Mouse (Mus musculus) limb, embryonic 11.5 days (tissue): ENCODE data around the gene Dis3l2. TPM values are rescaled to one million over a fixed set of nuclear protein-coding genes. Genes with fewer than 3 reads are reported as not detected.

Source experiments
- ATAC-seq: fragments of 200-750 bp; cut with Nextera tagmentation; 2 replicates; pipeline ENCODE4 v1.8.0; 2017; ENCODE audit warnings: low read depth; ENCODE audit not compliant: insufficient number of reproducible peaks, low FRiP score, low TSS enrichment
- DNase-seq: peaks from one replicate; pipeline ENCODE4 v3.0.0-alpha.2; 2015; ENCODE audit warnings: low spot score
- H3K27ac ChIP-seq: fragments of 300-500 bp; sonication (generic); replicated peaks from 2 replicates; pipeline ENCODE4 v1.5.1; 2014; ENCODE audit warnings: low read depth, mild to moderate bottlenecking, low read length
- H3K27me3 ChIP-seq: fragments of 300-500 bp; sonication (generic); 2 replicates; pipeline ENCODE4 v1.6.1; 2014; ENCODE audit warnings: mild to moderate bottlenecking, low read length, mixed read lengths; ENCODE audit not compliant: control insufficient read depth, insufficient read depth
- H3K36me3 ChIP-seq: fragments of 300-500 bp; sonication (generic); 2 replicates; pipeline ENCODE4 v1.6.1; 2014; ENCODE audit warnings: mild to moderate bottlenecking, low read length, moderate library complexity, mixed read lengths; ENCODE audit not compliant: control insufficient read depth, insufficient read depth
- H3K4me1 ChIP-seq: fragments of 300-500 bp; sonication (generic); 2 replicates; pipeline ENCODE4 v1.6.1; 2014; ENCODE audit warnings: low read length, mixed read lengths; ENCODE audit not compliant: control insufficient read depth, insufficient read depth
- H3K4me2 ChIP-seq: fragments of 300-500 bp; sonication (generic); 2 replicates; pipeline ENCODE4 v1.6.1; 2014; ENCODE audit warnings: low read depth, mild to moderate bottlenecking, moderate library complexity; ENCODE audit not compliant: severe bottlenecking
- H3K4me3 ChIP-seq: fragments of 300-500 bp; sonication (generic); 2 replicates; pipeline ENCODE4 v1.5.1; 2014; ENCODE audit warnings: low read depth, low read length
- H3K9ac ChIP-seq: fragments of 300-500 bp; sonication (generic); 2 replicates; pipeline ENCODE4 v1.6.1; 2014; ENCODE audit warnings: mild to moderate bottlenecking, low read length
- H3K9me3 ChIP-seq: fragments of 300-500 bp; sonication (generic); 2 replicates; pipeline ENCODE4 v1.6.1; 2016; ENCODE audit warnings: low read length; ENCODE audit not compliant: control insufficient read depth
- WGBS: fragments of 180-500 bp; shearing (Covaris S2); extraction: QIAGEN DNeasy Blood & Tissue Kit; methylation state at CpG from one replicate; pipeline ENCODE4 v1.1.7; 2014; 5-methylcytosine and 5-hydroxymethylcytosine counted together
- polyA plus RNA-seq: library from polyadenylated mRNA; unstranded; fragments of >200 nt; fragmentation: Nextera tagmentation; extraction: Ambion mirVana; gene quantifications from 2 replicates; pipeline ENCODE4 v1.2.1, GENCODE M21; 2014

Dis3l2 gene
- polyA plus RNA-seq, 1 experiment from 2014 or later, result 30.3 TPM

- DNase-seq (no peak), ATAC-seq (no peak)
- H3K4me2 ChIP-seq, result no peak overlapping the region
- H3K4me3 ChIP-seq, result no peak overlapping the region
- no peak overlapping the region for H3K9ac ChIP-seq
- no peaks in the 10 kb centered on the region for H3K9me3 ChIP-seq
- 80% methylated on average over 3 of the region's 3 CpGs for WGBS
- no peaks in the 10 kb centered on the region for H3K27me3 ChIP-seq
- H3K36me3 ChIP-seq, result no peaks in the 10 kb centered on the region
- H3K27ac ChIP-seq, result no peak overlapping the region
- H3K4me1 ChIP-seq, result no peaks in the 10 kb centered on the region
These were observed 210.3 kb downstream of the Dis3l2 start for GRCm38 (mm10) chr1:86913896-86914295.

DNA sequence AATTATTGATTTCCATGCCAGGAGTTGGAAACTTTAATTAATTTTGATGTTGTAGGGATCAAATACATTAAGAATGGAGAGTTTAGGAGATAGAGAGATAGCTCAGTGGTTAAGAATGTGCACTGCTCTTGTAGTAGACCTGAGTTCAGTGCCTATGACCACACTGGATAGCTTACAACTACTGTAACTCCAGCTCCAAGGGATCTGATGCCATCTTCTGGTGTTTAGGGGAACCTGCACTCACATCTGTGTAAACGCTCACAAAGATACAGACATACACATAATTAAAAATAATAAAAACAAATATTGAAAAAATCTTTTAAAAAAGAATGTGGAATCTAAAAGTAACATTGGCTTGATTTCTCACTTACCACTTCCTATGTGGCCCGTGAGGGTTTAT lies 211.1 kb downstream of the Dis3l2 start:
- no peaks in the 10 kb centered on the region for H3K9me3 ChIP-seq
- H3K9ac ChIP-seq, result no peak overlapping the region
- H3K4me1 ChIP-seq, result no peaks in the 10 kb centered on the region
- no peak overlapping the region for H3K4me2 ChIP-seq
- H3K4me3 ChIP-seq, result no peak overlapping the region
- H3K36me3 ChIP-seq, result no peaks in the 10 kb centered on the region
- H3K27ac ChIP-seq, result no peak overlapping the region
- no peak for DNase-seq
- WGBS, result 89% methylated on average over 2 of the region's 2 CpGs
- no peaks in the 10 kb centered on the region for H3K27me3 ChIP-seq
- ATAC-seq, result no peak

DNA sequence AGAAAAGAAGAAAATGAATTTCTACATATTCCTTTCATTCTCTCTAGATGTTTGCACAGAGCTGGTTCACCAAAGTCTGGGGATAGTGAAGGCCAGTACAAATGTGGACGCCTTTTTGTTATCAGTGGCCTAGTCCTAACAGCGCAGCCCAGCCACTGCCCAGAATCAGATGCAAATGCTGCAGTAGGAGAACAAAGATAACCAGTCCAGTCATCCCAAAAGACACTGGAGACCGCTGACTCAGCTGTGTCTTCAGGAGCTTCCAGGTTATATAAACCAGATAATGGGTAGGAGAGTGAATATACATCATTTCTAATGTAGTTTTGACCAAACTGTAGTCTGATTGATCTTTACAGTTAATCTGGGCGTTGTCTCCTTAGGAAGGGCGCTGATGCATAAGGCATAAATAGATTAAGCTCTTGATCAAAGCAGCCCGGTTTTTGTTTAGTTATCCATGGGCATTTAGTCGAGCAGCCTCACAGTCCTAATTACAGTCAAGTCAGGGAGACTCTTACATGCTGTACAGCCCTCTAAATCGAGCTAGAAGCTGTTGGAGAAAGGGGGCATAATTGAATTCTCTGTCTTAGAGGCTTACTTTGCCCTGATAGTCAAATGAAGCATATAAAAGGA lies 212.9 kb downstream of the Dis3l2 start:
- Histone ChIP-seq H3K4me3 (no peak overlapping the region), H3K27ac (no peak overlapping the region), H3K9ac (no peak overlapping the region), H3K4me2 (no peak overlapping the region), H3K4me1 (no peaks in the 10 kb centered on the region), H3K9me3 (no peaks in the 10 kb centered on the region), H3K27me3 (no peaks in the 10 kb centered on the region), H3K36me3 (no peaks in the 10 kb centered on the region)
- no peak for DNase-seq
- 81% methylated on average over 8 of the region's 8 CpGs for WGBS
- ATAC-seq, result no peak

DNA sequence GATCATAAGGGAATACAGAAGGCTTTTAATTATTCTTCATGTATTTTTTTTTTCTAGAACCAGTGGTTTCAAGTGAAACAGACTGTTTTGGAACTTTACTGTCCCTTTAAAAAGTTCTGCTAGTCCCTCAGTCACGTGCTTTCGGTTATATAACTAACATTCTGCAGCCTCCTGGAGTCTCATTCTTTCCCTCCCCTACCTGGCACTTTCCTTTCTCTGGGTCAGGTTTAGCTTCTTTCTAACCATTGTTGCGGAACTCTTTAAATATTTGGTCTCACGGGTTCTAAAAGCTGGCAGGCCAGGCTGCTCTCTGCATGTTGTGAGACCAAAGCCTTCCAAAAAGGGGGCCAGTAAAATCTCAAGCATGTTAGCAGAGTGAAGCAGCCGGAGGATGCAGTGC lies 222.2 kb downstream of the Dis3l2 start:
- Histone ChIP-seq H3K27ac (no peak overlapping the region), H3K27me3 (no peaks in the 10 kb centered on the region), H3K4me2 (no peak overlapping the region), H3K4me3 (no peak overlapping the region), H3K36me3 (no peaks in the 10 kb centered on the region), H3K4me1 (no peaks in the 10 kb centered on the region), H3K9me3 (no peaks in the 10 kb centered on the region), H3K9ac (no peak overlapping the region)
- 83% methylated on average over 5 of the region's 5 CpGs for WGBS
- no peak for DNase-seq
- no peak for ATAC-seq

- no peak for ATAC-seq
- no peak for DNase-seq
- 93% methylated on average over 4 of the region's 4 CpGs for WGBS
- Histone ChIP-seq H3K36me3 (no peaks in the 10 kb centered on the region), H3K4me2 (no peak overlapping the region), H3K9me3 (no peaks in the 10 kb centered on the region), H3K9ac (no peak overlapping the region), H3K4me1 (no peaks in the 10 kb centered on the region), H3K27ac (no peak overlapping the region), H3K4me3 (no peak overlapping the region), H3K27me3 (no peaks in the 10 kb centered on the region)
These were observed 228.2 kb downstream of the Dis3l2 start for GRCm38 (mm10) chr1:86931606-86932379.

GRCm38 (mm10) chr1:86932810-86933209 lies 229.2 kb downstream of the Dis3l2 start:
- Histone ChIP-seq H3K4me1 (no peaks in the 10 kb centered on the region), H3K4me2 (no peak overlapping the region), H3K9ac (no peak overlapping the region), H3K27me3 (no peaks in the 10 kb centered on the region), H3K9me3 (no peaks in the 10 kb centered on the region), H3K27ac (no peak overlapping the region), H3K4me3 (no peak overlapping the region), H3K36me3 (no peaks in the 10 kb centered on the region)
- 82% methylated on average over 4 of the region's 4 CpGs for WGBS
- DNase-seq (no peak), ATAC-seq (no peak)

GRCm38 (mm10) chr1:86933656-86934055 lies 230.0 kb downstream of the Dis3l2 start:
- Histone ChIP-seq H3K9me3 (no peaks in the 10 kb centered on the region), H3K27ac (no peak overlapping the region), H3K36me3 (no peaks in the 10 kb centered on the region), H3K4me2 (no peak overlapping the region), H3K9ac (no peak overlapping the region), H3K27me3 (no peaks in the 10 kb centered on the region), H3K4me3 (no peak overlapping the region), H3K4me1 (no peaks in the 10 kb centered on the region)
- DNase-seq (no peak), ATAC-seq (no peak)
- 88% methylated on average over 1 of the region's 1 CpGs for WGBS

DNA sequence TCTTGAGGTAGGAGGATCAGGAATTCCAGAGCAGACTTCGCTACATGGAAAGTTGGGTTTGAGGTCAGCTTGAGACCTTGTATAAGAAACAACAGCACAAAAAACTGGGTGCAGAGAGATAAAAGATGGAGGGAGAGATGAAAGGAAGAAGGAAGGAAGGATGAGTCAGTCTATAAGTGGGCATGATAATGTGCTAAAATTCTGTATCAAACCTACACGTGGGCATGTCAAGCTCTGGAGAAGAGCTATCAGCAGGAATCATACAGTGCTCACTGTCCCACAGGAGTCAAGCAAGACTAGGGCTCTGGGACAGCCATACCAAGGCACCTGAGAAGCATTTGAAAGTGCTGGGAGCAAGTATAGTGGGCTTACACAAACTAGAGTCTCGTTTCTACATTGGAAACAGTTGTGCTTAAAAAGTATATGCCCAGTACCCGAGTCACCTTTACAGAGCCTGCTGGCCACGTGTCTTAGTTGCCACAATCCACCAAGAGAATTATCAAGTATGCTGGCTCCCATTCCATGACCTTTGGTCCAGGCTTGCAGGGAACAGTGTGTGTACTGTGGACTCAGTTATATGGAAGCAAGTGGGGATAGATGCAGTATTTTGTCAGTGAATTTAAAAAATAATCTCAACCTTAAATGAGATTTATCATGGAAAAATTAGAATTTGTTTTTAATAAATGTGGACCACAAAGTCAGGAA lies 248.0 kb downstream of the Dis3l2 start:
- DNase-seq (no peak), ATAC-seq (no peak)
- no peaks in the 10 kb centered on the region for H3K9me3 ChIP-seq
- WGBS, result 84% methylated on average over 5 of the region's 5 CpGs
- no peak overlapping the region for H3K9ac ChIP-seq
- no peak overlapping the region for H3K4me3 ChIP-seq
- no peaks in the 10 kb centered on the region for H3K27me3 ChIP-seq
- no peaks in the 10 kb centered on the region for H3K36me3 ChIP-seq
- no peak overlapping the region for H3K27ac ChIP-seq
- H3K4me1 ChIP-seq, result no peaks in the 10 kb centered on the region
- no peak overlapping the region for H3K4me2 ChIP-seq
